Mouse (Mus musculus) olfactory bulb, adult 2 months (tissue): ENCODE measurements around the gene Lrrc74a. TPM values are rescaled to one million over a fixed set of nuclear protein-coding genes. Genes with fewer than 3 reads are reported as not detected.

Experiments
- H3K27ac ChIP-seq: fragments of 200-500 bp; 2 replicates; pipeline ENCODE4 v1.5.1; 2012; ENCODE audit warnings: low read depth, low read length; ENCODE audit not compliant: insufficient read depth
- H3K4me1 ChIP-seq: fragments of 200-500 bp; 2 replicates; pipeline ENCODE4 v1.6.1; 2012; ENCODE audit warnings: low read length; ENCODE audit not compliant: control insufficient read depth, insufficient read depth
- H3K4me3 ChIP-seq: fragments of 200-500 bp; 2 replicates; pipeline ENCODE4 v1.5.1; 2012; ENCODE audit warnings: mild to moderate bottlenecking, low read depth, low read length, moderate library complexity; ENCODE audit not compliant: insufficient read depth
- CTCF ChIP-seq: fragments of 200-500 bp; IDR thresholded peaks from 2 replicates; pipeline ENCODE4 v1.5.1; 2012; ENCODE audit warnings: low read depth, mild to moderate bottlenecking, low read length, moderate library complexity; ENCODE audit not compliant: insufficient read depth
- POLR2A ChIP-seq: fragments of 200-500 bp; IDR thresholded peaks from 2 replicates; pipeline ENCODE4 v1.6.1; 2012; ENCODE audit warnings: mild to moderate bottlenecking, low read depth, low read length, moderate library complexity; ENCODE audit not compliant: insufficient read depth
- WGBS: fragments of 180-500 bp; shearing (Covaris S2); methylation state at CpG from one replicate; pipeline ENCODE4 v1.1.7; 2018; 5-methylcytosine and 5-hydroxymethylcytosine counted together
- polyA plus RNA-seq: library from polyadenylated mRNA; stranded (reverse); fragments of >200 nt; gene quantifications from 2 replicates; pipeline ENCODE4 v1.2.4, GENCODE M21; 2012; ENCODE audit warnings: low replicate concordance; ENCODE audit not compliant: missing spikeins, insufficient read depth, insufficient read length

Lrrc74a gene
- polyA plus RNA-seq, 1 experiment: not detected

GRCm38 (mm10) chr12:86692471-86693356 is 41.5 kb upstream of the Lrrc74a start:
- Histone ChIP-seq H3K4me1 (peaks cover 62% of the 10 kb centered on the region), H3K27ac (no peak overlapping the region), H3K4me3 (no peak overlapping the region)
- TF ChIP-seq CTCF (no peak), POLR2A (no peak)
- 63% methylated on average over 5 of the region's 5 CpGs for WGBS

- Histone ChIP-seq H3K4me1 (peaks cover 56% of the 10 kb centered on the region), H3K27ac (no peak overlapping the region), H3K4me3 (no peak overlapping the region)
- TF ChIP-seq CTCF (no peak), POLR2A (no peak)
Observed at GRCm38 (mm10) chr12:86693389-86693788, 40.8 kb upstream of the Lrrc74a start.

DNA sequence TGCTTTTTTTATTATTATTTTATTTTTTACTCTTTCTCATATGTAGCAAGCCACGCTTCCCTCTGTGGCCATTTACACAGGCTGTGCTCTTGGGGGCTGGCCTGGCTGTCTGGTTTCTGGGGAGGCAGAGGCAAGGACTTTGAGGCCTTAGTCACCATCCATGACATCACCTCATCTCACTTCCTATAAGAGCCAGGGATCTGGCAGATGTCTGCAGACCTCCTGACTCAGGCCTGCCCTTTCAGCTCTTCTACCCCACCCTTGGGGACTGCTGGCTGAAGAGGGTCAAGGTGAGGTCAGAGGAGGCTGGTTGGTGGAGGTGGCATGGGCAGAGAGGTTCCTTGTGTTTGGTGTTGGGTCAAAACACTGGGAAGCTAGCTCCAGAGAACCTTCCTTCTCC is 39.7 kb upstream of the Lrrc74a start:
- H3K27ac ChIP-seq: 0 out of 2 replicates have a peak overlapping the region, but pooled peaks have one; percentile 1
- WGBS: 76% methylated on average over 1 of the region's 1 CpGs
- TF ChIP-seq CTCF: no peak
- TF ChIP-seq POLR2A: no peak

GRCm38 (mm10) chr12:86697996-86698395 is 36.2 kb upstream of the Lrrc74a start:
- Histone ChIP-seq H3K4me1 (peaks cover 38% of the 10 kb centered on the region), H3K27ac (no peak overlapping the region), H3K4me3 (no peak overlapping the region)
- WGBS: 50% methylated on average over 2 of the region's 2 CpGs
- TF ChIP-seq POLR2A: no peak
- TF ChIP-seq CTCF: no peak

More for the DNA sequence above, 39.7 kb upstream of the Lrrc74a start:
- H3K4me1 ChIP-seq: peaks cover 52% of the 10 kb centered on the region
- H3K4me3 ChIP-seq: no peak overlapping the region

DNA sequence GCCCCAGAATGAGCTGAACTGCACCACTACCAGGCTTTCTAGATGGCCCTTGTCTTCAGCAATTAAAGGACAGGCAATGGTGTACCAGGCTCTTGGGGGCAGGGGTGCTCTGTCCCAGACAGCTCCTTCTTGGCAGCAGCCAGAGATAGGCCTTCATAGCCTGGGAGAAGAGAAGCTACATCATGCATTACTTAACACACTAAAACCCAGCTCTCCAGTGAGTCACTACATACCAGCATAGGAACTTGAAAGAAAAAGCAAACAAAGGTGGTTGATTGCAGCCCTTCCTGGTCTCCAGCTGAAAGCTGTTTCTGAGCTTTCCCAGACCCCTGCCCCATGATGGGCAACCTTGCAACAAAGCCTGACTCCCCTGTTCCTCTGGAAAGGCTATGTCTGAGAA is 35.6 kb upstream of the Lrrc74a start:
- TF ChIP-seq POLR2A (no peak), CTCF (no peak)
- Histone ChIP-seq H3K4me3 (no peak overlapping the region), H3K27ac (no peak overlapping the region), H3K4me1 (peaks cover 37% of the 10 kb centered on the region)

DNA sequence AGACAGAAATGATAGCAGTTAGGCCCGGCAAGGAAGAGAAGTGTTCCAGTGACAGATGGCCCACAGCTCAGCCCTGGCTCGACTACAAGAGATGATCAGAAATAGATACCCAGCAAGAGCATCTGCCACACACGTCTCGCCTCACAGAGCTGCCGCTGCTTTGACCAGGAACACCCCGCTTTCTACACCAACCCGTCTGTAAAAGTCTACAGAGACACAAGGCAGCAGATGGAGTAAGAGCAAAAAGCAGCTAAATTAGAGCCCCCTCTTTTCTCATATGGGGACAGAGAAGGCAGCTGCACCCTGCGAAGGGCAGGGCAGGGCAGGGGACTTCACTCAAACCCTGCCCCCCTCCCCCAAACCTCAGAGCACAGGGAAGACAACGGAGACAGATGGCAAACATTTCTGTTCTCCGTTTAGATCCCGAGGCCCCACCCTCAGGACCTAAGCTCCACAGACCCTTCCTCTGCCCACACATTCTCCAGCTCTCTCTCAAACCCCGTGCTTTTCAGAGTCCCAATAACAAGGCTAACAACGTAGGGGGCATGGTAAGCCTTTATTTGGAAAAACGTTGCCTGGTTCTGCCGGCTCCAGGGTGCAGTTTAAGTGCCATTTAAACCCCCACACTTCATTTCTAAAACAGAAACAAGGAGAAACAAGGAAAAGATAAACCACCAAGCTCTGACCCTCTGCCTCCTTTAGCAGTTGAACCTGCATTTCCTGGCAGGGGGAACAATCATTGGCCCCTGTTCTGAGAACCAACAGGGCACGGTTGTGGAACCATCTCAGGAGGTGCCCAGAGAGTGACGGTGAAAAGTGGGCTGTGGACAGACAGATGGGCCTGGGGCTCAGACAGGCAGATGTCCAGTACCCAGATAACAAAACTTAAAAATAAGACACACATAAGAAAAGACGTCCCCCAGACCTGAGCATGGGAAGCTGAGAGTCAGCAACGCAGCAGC is 33.9 kb upstream of the Lrrc74a start:
- H3K4me3 ChIP-seq: no peak overlapping the region
- H3K4me1 ChIP-seq: peaks cover 26% of the 10 kb centered on the region
- peak overlapping the region; percentile 32; the same call in 1 of the 2 replicates for H3K27ac ChIP-seq
- 26% methylated on average over 19 of the region's 19 CpGs for WGBS
- TF ChIP-seq CTCF (no peak), POLR2A (no peak)

- peaks cover 26% of the 10 kb centered on the region for H3K4me1 ChIP-seq
- no peak overlapping the region for H3K4me3 ChIP-seq
- 79% methylated on average over 4 of the region's 4 CpGs for WGBS
- H3K27ac ChIP-seq: 0 out of 2 replicates have a peak overlapping the region, but pooled peaks have one; percentile 32
- no peak for TF ChIP-seq CTCF
- TF ChIP-seq POLR2A: no peak
Observed at GRCm38 (mm10) chr12:86700927-86701310, 33.2 kb upstream of the Lrrc74a start.

DNA sequence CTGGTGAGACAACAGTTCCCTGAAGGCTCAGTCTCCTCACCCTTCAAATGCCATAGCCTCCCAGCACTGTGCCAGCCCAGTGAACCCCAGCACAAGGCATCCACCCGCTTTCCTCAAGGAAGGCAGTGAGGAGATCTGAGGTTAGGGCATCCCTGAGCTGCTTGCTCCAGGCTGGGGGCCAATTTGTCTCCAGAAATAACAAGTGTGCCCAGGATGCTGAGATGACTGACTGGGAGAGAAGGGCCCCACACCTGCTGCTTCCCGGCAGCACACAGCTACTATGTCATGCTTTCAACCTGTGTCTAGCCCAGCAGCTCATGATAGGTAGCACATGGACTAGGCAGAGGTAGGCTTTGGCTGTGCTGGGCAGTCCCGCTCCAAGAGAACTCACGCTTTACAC is 32.7 kb upstream of the Lrrc74a start:
- Histone ChIP-seq H3K4me3 (no peak overlapping the region), H3K4me1 (peaks cover 26% of the 10 kb centered on the region), H3K27ac (no peak overlapping the region)
- 92% methylated on average over 4 of the region's 4 CpGs for WGBS
- TF ChIP-seq CTCF: no peak

DNA sequence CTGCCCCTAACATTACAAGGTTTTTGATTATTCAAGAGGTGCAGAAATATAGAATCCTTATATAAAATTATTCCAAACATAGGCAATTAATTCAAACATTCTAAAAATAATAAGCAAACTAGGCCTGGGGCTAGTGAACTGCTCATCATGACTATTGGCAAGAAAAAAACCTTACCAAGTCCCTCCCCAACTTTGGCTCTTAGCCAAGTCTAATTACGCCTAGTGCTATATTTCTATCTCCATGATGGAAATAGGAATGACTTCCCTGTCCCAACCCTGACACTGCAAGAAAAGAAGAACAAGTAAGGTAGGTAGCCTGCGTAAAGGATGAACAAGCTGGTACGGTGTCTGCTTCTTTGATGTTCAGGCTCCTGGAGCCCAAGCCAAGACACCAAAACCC is 31.5 kb upstream of the Lrrc74a start:
- Histone ChIP-seq H3K4me3 (no peak overlapping the region), H3K27ac (no peak overlapping the region), H3K4me1 (peaks cover 26% of the 10 kb centered on the region)
- TF ChIP-seq CTCF (no peak), POLR2A (no peak)
- 94% methylated on average over 3 of the region's 3 CpGs for WGBS
